Mouse (Mus musculus) cortical plate, adult 2 months (tissue): ENCODE measurements around the gene Dmrtc2.

Experiments
- CTCF ChIP-seq: fragments of 200-500 bp; IDR thresholded peaks from 2 replicates; pipeline ENCODE4 v1.5.1; 2011; ENCODE audit warnings: mild to moderate bottlenecking, control low read depth, low read length; ENCODE audit not compliant: insufficient read depth; ENCODE audit errors: extremely low read depth
- POLR2A ChIP-seq: fragments of 200-500 bp; IDR thresholded peaks from 2 replicates; pipeline ENCODE4 v1.6.1; 2011; ENCODE audit warnings: mild to moderate bottlenecking, low read length, control low read depth; ENCODE audit not compliant: insufficient read depth; ENCODE audit errors: extremely low read depth

GRCm38 (mm10) chr7:24877588-24877987, 7.7 kb downstream of the Dmrtc2 start:
- no peak for TF ChIP-seq CTCF
- no peak for TF ChIP-seq POLR2A
